Mouse (Mus musculus) sigmoid colon, adult 10 weeks (tissue): ENCODE results near the gene Olfr671. TPM values are rescaled to one million over a fixed set of nuclear protein-coding genes. Genes with fewer than 3 reads are reported as not detected.

Experiments used
- polyA plus RNA-seq: library from polyadenylated mRNA; stranded (reverse); fragments of 350-450 nt; fragmentation: Illumina TruSeq; extraction: RNeasy Lipid Tissue Mini Kit (QIAGEN cat#74804); gene quantifications from one replicate; pipeline ENCODE4 v1.2.3, GENCODE M21; 2014; ENCODE audit warnings: low read depth, low replicate concordance

Olfr671 gene
- not detected for polyA plus RNA-seq

DNA sequence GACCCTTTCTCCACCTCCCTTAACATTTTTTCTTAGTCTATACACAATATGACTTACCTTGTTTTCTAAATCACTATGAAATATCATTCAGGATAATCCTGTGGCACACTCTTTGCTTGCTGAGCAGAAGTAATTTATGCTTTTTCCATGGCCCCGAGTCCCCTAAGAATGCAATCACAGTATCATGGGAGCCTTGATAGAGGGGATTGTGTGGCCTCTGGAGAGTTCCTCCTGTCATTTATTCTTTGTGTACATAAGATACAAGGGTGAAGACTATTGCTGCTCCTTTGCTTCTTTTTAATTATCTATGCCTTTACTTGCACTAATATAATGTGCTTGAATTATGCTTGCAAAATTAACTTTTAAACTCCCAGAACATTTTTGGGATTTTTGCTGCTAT is at the start of gene Olfr671:
TSS of gene Olfr671 (minus strand) at position 101 of the 400 bp plus-strand sequence.

DNA sequence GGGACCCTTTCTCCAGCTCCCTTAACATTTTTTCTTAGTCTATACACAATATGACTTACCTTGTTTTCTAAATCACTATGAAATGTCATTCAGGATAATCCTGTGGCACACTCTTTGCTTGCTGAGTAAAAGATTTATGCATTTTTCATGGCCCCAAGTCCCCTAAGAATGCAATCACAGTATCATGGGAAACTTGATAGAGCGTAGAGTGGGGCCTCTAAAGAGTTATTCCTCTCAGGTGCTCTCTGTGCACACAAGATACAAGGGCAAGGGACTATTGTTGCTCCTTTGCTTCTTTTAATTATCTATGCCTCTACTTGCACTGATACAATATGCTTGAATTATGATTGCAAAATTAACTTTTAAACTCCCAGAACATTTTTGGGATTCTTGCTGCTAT is 49.4 kb upstream of the Olfr671 start, which contains the start of gene Olfr675:
TSS of gene Olfr675 (minus strand) at position 101 of the 400 bp plus-strand sequence.

DNA sequence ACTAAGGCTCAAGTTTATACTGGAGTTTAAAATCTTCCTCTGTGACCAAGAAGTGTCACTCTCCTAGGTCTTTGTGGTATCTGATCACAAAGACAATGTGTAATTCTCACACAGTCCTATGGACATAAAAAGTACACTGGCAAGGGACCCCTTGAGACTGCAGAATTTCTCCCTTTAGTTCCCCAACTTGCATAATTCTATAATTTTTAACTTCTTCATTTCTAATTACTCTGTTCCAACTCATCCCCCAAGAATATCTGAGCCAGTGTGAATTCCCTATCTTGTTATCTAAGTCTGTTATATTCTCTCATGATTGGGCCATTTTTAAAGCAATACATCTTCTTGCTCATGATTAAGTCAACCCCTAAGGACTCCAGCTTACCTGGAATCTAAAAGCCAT is 23.0 kb upstream of the Olfr671 start, which contains the start of gene Olfr672:
TSS of gene Olfr672 (minus strand) at position 101 of the 400 bp plus-strand sequence.

GRCm38 (mm10) chr7:104962520-104962919 is 16.4 kb downstream of the Olfr671 start, which contains the start of gene Olfr670:
Gene Olfr670, minus strand, starts transcription at chr7:104962620.

DNA sequence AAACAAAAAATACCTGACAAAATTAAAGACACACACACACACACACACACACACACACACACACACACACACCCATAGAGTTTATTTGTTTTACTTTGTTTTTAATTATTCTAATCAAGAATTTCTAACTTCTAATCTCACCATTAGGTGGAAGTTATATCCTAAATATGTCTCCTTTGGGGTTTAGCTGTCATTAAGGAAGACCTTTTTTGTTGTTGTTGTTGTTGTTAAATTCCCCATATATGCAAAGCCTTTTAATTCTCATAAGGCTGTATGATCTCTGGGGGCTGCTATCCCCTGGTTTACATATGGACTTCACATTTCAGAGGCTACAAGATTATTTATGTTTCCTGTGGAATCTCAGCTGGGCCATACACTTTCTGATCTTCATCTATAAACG is 45.0 kb downstream of the Olfr671 start, which contains the start of gene Olfr669:
TSS of gene Olfr669 (plus strand) at position 301 of the 400 bp plus-strand sequence.

DNA sequence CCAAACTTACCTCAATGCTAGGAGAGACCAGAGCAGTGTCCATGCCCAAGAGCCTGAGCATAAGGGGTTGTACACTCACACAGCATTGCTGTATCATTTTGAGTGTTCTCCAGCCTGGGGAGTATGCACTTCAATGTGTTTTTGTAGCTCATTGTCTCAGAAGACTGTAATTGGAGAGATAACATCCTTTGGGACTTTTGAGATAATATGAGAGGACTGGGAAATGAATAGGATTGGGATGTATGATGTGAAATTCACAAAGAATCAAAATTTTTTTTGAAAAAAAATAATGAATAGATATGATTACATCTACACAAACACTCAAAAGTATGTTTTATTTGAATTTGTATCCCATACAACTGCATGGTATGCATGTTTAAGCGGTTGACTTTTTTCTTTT is 51.0 kb downstream of the Olfr671 start, which contains the start of gene Olfr668:
TSS of gene Olfr668 (minus strand) at position 101 of the 400 bp plus-strand sequence.

Other genes with a start within 250 kb of the Olfr671 start
- not detected for gene Usp17le, start 201.7 kb downstream of the Olfr671 start, polyA plus RNA-seq
- not detected for gene Usp17lb, start 136.5 kb downstream of the Olfr671 start, polyA plus RNA-seq
- not detected for gene Usp17la, start 122.1 kb downstream of the Olfr671 start, polyA plus RNA-seq
- gene Olfr665, start 101.1 kb downstream of the Olfr671 start, polyA plus RNA-seq: not detected
- gene Olfr666, start 83.2 kb downstream of the Olfr671 start, polyA plus RNA-seq: not detected
- not detected for gene Olfr667, start 57.6 kb downstream of the Olfr671 start, polyA plus RNA-seq
- not detected for gene Olfr668, start 51.1 kb downstream of the Olfr671 start, polyA plus RNA-seq
- not detected for gene Olfr669, start 44.9 kb downstream of the Olfr671 start, polyA plus RNA-seq
- gene Olfr670, start 16.5 kb downstream of the Olfr671 start, polyA plus RNA-seq: not detected
- gene Olfr672, start 22.9 kb upstream of the Olfr671 start, polyA plus RNA-seq: not detected
- gene Olfr675, start 49.3 kb upstream of the Olfr671 start, polyA plus RNA-seq: not detected
- not detected for gene Olfr676, start 53.6 kb upstream of the Olfr671 start, polyA plus RNA-seq
- not detected for gene Olfr677, start 72.2 kb upstream of the Olfr671 start, polyA plus RNA-seq
- not detected for gene Olfr678, start 85.3 kb upstream of the Olfr671 start, polyA plus RNA-seq
- gene Olfr679, start 102.1 kb upstream of the Olfr671 start, polyA plus RNA-seq: not detected
- not detected for gene Olfr680-ps1, start 113.7 kb upstream of the Olfr671 start, polyA plus RNA-seq
- gene Olfr681, start 137.7 kb upstream of the Olfr671 start, polyA plus RNA-seq: not detected
- not detected for gene Olfr683, start 167.9 kb upstream of the Olfr671 start, polyA plus RNA-seq
- not detected for gene Olfr684, start 184.5 kb upstream of the Olfr671 start, polyA plus RNA-seq
- not detected for gene Olfr685, start 206.9 kb upstream of the Olfr671 start, polyA plus RNA-seq
- not detected for gene Olfr686, start 228.4 kb upstream of the Olfr671 start, polyA plus RNA-seq